Mouse (Mus musculus): ENCODE data around the gene Wfdc12.

- TF ChIP-seq CTCF (IDR thresholded peaks at IDR 0.05; ENCODE audit: control insufficient read depth, insufficient read depth, low read length) (no peak), POLR2A (IDR thresholded peaks at IDR 0.05; ENCODE audit: borderline replicate concordance, control insufficient read depth, low read depth, low read length) (no peak)
Measured at GRCm38 (mm10) chr2:164210892-164211291, 20.5 kb upstream of the Wfdc12 start.
